8 mouse cellular contexts compared by ENCODE assay signal in genomic region chr13:41662401-41663070, GRCm38 (mm10). TPM values are rescaled to one million over a fixed set of nuclear protein-coding genes. Genes with fewer than 3 reads are reported as not detected.
DNase-seq lines count a peak whose midpoint lies in the region; ATAC-seq and TF ChIP-seq lines count a peak whose summit lies in the region.

No protein-coding gene starts in this region.

- 22% methylated on average over 17 of the region's 17 CpGs for WGBS in spleen, adult 2 months
- 45% methylated on average over 17 of the region's 17 CpGs for WGBS in heart, embryonic 11.5 days (ENCODE audit: insufficient replicate concordance)
- WGBS in lung, embryonic 16.5 days = 16% methylated on average over 17 of the region's 17 CpGs
- WGBS in stomach, postnatal 0 days = 22% methylated on average over 17 of the region's 17 CpGs

- H3K36me3 ChIP-seq in spleen, adult 2 months (ENCODE audit: control insufficient read depth, insufficient read depth, low read length) = no peaks in the 10 kb centered on the region
- H3K36me3 ChIP-seq in heart, embryonic 11.5 days (ENCODE audit: control insufficient read depth, insufficient read depth, low read length) = no peaks in the 10 kb centered on the region
- no peaks in the 10 kb centered on the region for H3K36me3 ChIP-seq in lung, embryonic 16.5 days (ENCODE audit: control insufficient read depth, insufficient read depth, low read length)
- no peaks in the 10 kb centered on the region for H3K36me3 ChIP-seq in stomach, postnatal 0 days (ENCODE audit: control insufficient read depth, insufficient read depth, low read length)

- no peaks in the 10 kb centered on the region for H3K27me3 ChIP-seq in spleen, adult 2 months (ENCODE audit: control insufficient read depth, insufficient read depth, low read length)
- H3K27me3 ChIP-seq in heart, embryonic 11.5 days (ENCODE audit: control insufficient read depth, insufficient read depth, low read length) = no peaks in the 10 kb centered on the region
- H3K27me3 ChIP-seq in lung, embryonic 16.5 days (ENCODE audit: control insufficient read depth, insufficient read depth, low read depth, low read length) = no peaks in the 10 kb centered on the region
- H3K27me3 ChIP-seq in stomach, postnatal 0 days (ENCODE audit: control insufficient read depth, insufficient read depth, low read length) = no peaks in the 10 kb centered on the region

- no peak for TF ChIP-seq CTCF in spleen, adult 2 months (IDR thresholded peaks at IDR 0.05; ENCODE audit: extremely low read depth, insufficient read depth, insufficient read length, insufficient replicate concordance)
- TF ChIP-seq CTCF in stomach, postnatal 0 days (IDR thresholded peaks at IDR 0.05; ENCODE audit: low read depth) = 0 out of 2 replicates have a peak, but pooled peaks have one; percentile 2

- no peak for DNase-seq in spleen, adult 2 months (ENCODE audit: low read depth in 1 of 2, low spot score in 2 of 2)
- DNase-seq in spleen, adult 18-20 months = no peak
- peak; percentile 80 to 82 for DNase-seq in kidney, adult 8-10 months
- peak; percentile 87 for DNase-seq in stomach, postnatal 0 days (ENCODE audit: low spot score)
- DNase-seq in thymus, postnatal 4 days = no peak

- 0 out of 2 replicates have a peak, but pooled peaks have one; percentile 42 for ATAC-seq in heart, embryonic 11.5 days (replicated peaks; ENCODE audit: insufficient number of reproducible peaks, low FRiP score, low TSS enrichment)
- ATAC-seq in lung, embryonic 16.5 days (ENCODE audit: low read depth) = peak; percentile 90
- ATAC-seq in stomach, postnatal 0 days (ENCODE audit: low FRiP score, low TSS enrichment) = peak; percentile 93

- no peaks in the 10 kb centered on the region for H3K9me3 ChIP-seq in heart, embryonic 11.5 days (replicated peaks; ENCODE audit: control insufficient read depth, low read length)
- H3K9me3 ChIP-seq in lung, embryonic 16.5 days (ENCODE audit: control insufficient read depth, low read length) = no peaks in the 10 kb centered on the region
- H3K9me3 ChIP-seq in stomach, postnatal 0 days (ENCODE audit: control insufficient read depth, low read length) = no peaks in the 10 kb centered on the region

- H3K4me2 ChIP-seq in heart, embryonic 11.5 days = no peak overlapping the region; the same call in 1 of the 2 replicates
- H3K4me2 ChIP-seq in lung, embryonic 16.5 days (ENCODE audit: low read depth, low read length) = peak overlapping the region; percentile 21
- peak overlapping the region; percentile 20; the same call in 1 of the 2 replicates for H3K4me2 ChIP-seq in stomach, postnatal 0 days (replicated peaks; ENCODE audit: low read depth)

- peak overlapping the region; percentile 19; the same call in 1 of the 2 replicates for H3K27ac ChIP-seq in spleen, adult 2 months (ENCODE audit: insufficient read depth, low read length)
- H3K27ac ChIP-seq in brown adipose tissue, adult 24 weeks (replicated peaks; ENCODE audit: low read depth, low read length) = 0 out of 2 replicates have a peak overlapping the region, but pooled peaks have one; percentile 10
- peak overlapping the region; percentile 76 for H3K27ac ChIP-seq in heart, embryonic 11.5 days (ENCODE audit: low read depth, low read length)
- H3K27ac ChIP-seq in lung, embryonic 16.5 days (ENCODE audit: low read length) = peak overlapping the region; percentile 70
- peak overlapping the region; percentile 78 for H3K27ac ChIP-seq in stomach, postnatal 0 days (replicated peaks)

- no peaks in the 10 kb centered on the region for H3K4me1 ChIP-seq in spleen, adult 2 months (ENCODE audit: control insufficient read depth, insufficient read depth, insufficient read length)
- 0 out of 2 replicates have a peak, but pooled peaks cover 2% of the 10 kb centered on the region for H3K4me1 ChIP-seq in brown adipose tissue, adult 24 weeks (ENCODE audit: control insufficient read depth, insufficient read depth, insufficient read length, low read length)
- peaks cover 30% of the 10 kb centered on the region for H3K4me1 ChIP-seq in heart, embryonic 11.5 days (ENCODE audit: control insufficient read depth, insufficient read depth, low read length)
- peaks cover 15% of the 10 kb centered on the region for H3K4me1 ChIP-seq in lung, embryonic 16.5 days (replicated peaks; ENCODE audit: control insufficient read depth, insufficient read depth, low read length)
- H3K4me1 ChIP-seq in stomach, postnatal 0 days (replicated peaks; ENCODE audit: control insufficient read depth, insufficient read depth) = peaks cover 3% of the 10 kb centered on the region; the same call in 1 of the 2 replicates

- H3K4me3 ChIP-seq in spleen, adult 2 months (ENCODE audit: extremely low read depth, insufficient read depth, insufficient read length) = no peak overlapping the region
- H3K4me3 ChIP-seq in brown adipose tissue, adult 24 weeks (ENCODE audit: insufficient read depth, low read depth, low read length) = 0 out of 2 replicates have a peak overlapping the region, but pooled peaks have one; percentile 4
- no peak overlapping the region for H3K4me3 ChIP-seq in heart, embryonic 11.5 days (ENCODE audit: low read depth, low read length)
- H3K4me3 ChIP-seq in lung, embryonic 16.5 days (ENCODE audit: low read length) = no peak overlapping the region
- no peak overlapping the region for H3K4me3 ChIP-seq in stomach, postnatal 0 days (ENCODE audit: low read depth, low read length)

- no peak for TF ChIP-seq POLR2A in spleen, adult 2 months (IDR thresholded peaks at IDR 0.05; ENCODE audit: low read depth, low read length)

- H3K9ac ChIP-seq in heart, embryonic 11.5 days (ENCODE audit: low read depth, low read length) = 0 out of 2 replicates have a peak overlapping the region, but pooled peaks have one; percentile 54
- peak overlapping the region; percentile 36 for H3K9ac ChIP-seq in lung, embryonic 16.5 days (ENCODE audit: low read length)
- H3K9ac ChIP-seq in stomach, postnatal 0 days (ENCODE audit: low read length) = no peak overlapping the region

- TF ChIP-seq EP300 in stomach, postnatal 0 days (optimal IDR thresholded peaks at IDR 0.05) = no peak

RNA-seq across cellular contexts. Expression of gene Tmem170b, which starts 56.8 kb away (rescaled TPM):
- polyA plus RNA-seq in spleen, adult 2 months (2012; rRNA removed) = 6.0 and 7.5 TPM in 2 replicates
- polyA plus RNA-seq in brown adipose tissue, adult 24 weeks (2012; ENCODE audit: insufficient read depth, insufficient read length, missing spikeins) = 6.0 and 9.3 TPM in 2 replicates
- 17.6 and 20.3 TPM in 2 replicates for polyA plus RNA-seq in heart, embryonic 11.5 days (2014; fragmentation: Nextera tagmentation; extraction: Ambion mirVana)
- 11.0 and 11.1 TPM in 2 replicates for polyA plus RNA-seq in lung, embryonic 16.5 days (2015; fragmentation: Nextera tagmentation; extraction: Ambion mirVana)
- polyA plus RNA-seq in stomach, postnatal 0 days (2015; fragmentation: Nextera tagmentation; extraction: Ambion mirVana) = 4.6 and 4.9 TPM in 2 replicates

Comparison
In these comparisons a context has a peak if more than half of its experiments do, and no peak if none do; other contexts are left out.
1. DNase-seq: peak in kidney, adult 8-10 months (2 of 2) and stomach, postnatal 0 days (single experiment); none in spleen, adult 2 months (0 of 2), spleen, adult 18-20 months (0 of 2) and thymus, postnatal 4 days (single experiment).
2. H3K27ac ChIP-seq: peak in every context shown above with its lines; median percentile 78 in stomach, postnatal 0 days; 76 in heart, embryonic 11.5 days; 70 in lung, embryonic 16.5 days; 19 in spleen, adult 2 months; 10 in brown adipose tissue, adult 24 weeks.
3. ATAC-seq: peak in every context shown above with its lines; median percentile 93 in stomach, postnatal 0 days; 90 in lung, embryonic 16.5 days; 42 in heart, embryonic 11.5 days.